In genomic region chr19:7482266-7482598, GRCm38 (mm10) we compare ENCODE assay signal across 8 mouse cellular contexts. TPM values are rescaled to one million over a fixed set of nuclear protein-coding genes. Genes with fewer than 3 reads are reported as not detected.
DNase-seq lines count a peak whose midpoint lies in the region; ATAC-seq and TF ChIP-seq lines count a peak whose summit lies in the region.

No protein-coding gene starts in this region.

- no peaks in the 10 kb centered on the region for H3K36me3 ChIP-seq in kidney, postnatal 0 days (ENCODE audit: insufficient read depth, low read length)
- H3K36me3 ChIP-seq in embryonic facial prominence, embryonic 10.5 days (replicated peaks) = peaks cover 6% of the 10 kb centered on the region
- no peaks in the 10 kb centered on the region; the same call in 1 of the 2 replicates for H3K36me3 ChIP-seq in intestine, embryonic 14.5 days (ENCODE audit: control insufficient read depth, insufficient read depth, low read length)
- H3K36me3 ChIP-seq in neural tube, embryonic 12.5 days = 0 out of 2 replicates have a peak, but pooled peaks cover 3% of the 10 kb centered on the region

- TF ChIP-seq CTCF in kidney, postnatal 0 days (IDR thresholded peaks at IDR 0.05; ENCODE audit: low read depth) = no peak

- peak overlapping the region; percentile 98 for H3K27ac ChIP-seq in kidney, postnatal 0 days
- H3K27ac ChIP-seq in embryonic facial prominence, embryonic 10.5 days (replicated peaks) = peak overlapping the region; percentile 95
- H3K27ac ChIP-seq in intestine, embryonic 14.5 days (ENCODE audit: low read depth) = peak overlapping the region; percentile 97
- H3K27ac ChIP-seq in neural tube, embryonic 12.5 days = peak overlapping the region; percentile 99

- ATAC-seq in kidney, postnatal 0 days (replicated peaks; ENCODE audit: low FRiP score, low read depth) = no peak; the same call in 1 of the 2 replicates
- no peak for ATAC-seq in intestine, embryonic 14.5 days (replicated peaks; ENCODE audit: low FRiP score, low TSS enrichment, low read depth)
- ATAC-seq in neural tube, embryonic 12.5 days (ENCODE audit: low FRiP score, low read depth) = no peak
- ATAC-seq in megakaryocyte progenitor cell, adult 5-6 weeks (replicated peaks; ENCODE audit: poor library complexity) = no peak
- ATAC-seq in activated CD4-positive, CD25-positive, alpha-beta regulatory T cell, adult 4 months = no peak

- peak overlapping the region; percentile 99 for H3K4me3 ChIP-seq in kidney, postnatal 0 days (replicated peaks; ENCODE audit: low read depth, low read length)
- peak overlapping the region; percentile 73 for H3K4me3 ChIP-seq in embryonic facial prominence, embryonic 10.5 days
- H3K4me3 ChIP-seq in intestine, embryonic 14.5 days (ENCODE audit: low read depth, low read length) = peak overlapping the region; percentile 95
- H3K4me3 ChIP-seq in neural tube, embryonic 12.5 days = peak overlapping the region; percentile 99

- H3K9me3 ChIP-seq in kidney, postnatal 0 days (replicated peaks; ENCODE audit: low read length) = no peaks in the 10 kb centered on the region
- H3K9me3 ChIP-seq in embryonic facial prominence, embryonic 10.5 days = no peaks in the 10 kb centered on the region
- no peaks in the 10 kb centered on the region for H3K9me3 ChIP-seq in intestine, embryonic 14.5 days (ENCODE audit: control insufficient read depth, low read length)
- H3K9me3 ChIP-seq in neural tube, embryonic 12.5 days = no peaks in the 10 kb centered on the region

- DNase-seq in kidney, postnatal 0 days (ENCODE audit: low spot score) = peak; percentile 51
- DNase-seq in kidney, postnatal 36 days = no peak
- no peak for DNase-seq in embryonic facial prominence, embryonic 10.5 days (ENCODE audit: low spot score)
- DNase-seq in intestine, embryonic 14.5 days (ENCODE audit: low spot score) = no peak
- DNase-seq in spleen, postnatal 14 days (ENCODE audit: low spot score in 2 of 2) = no peak

- H3K4me1 ChIP-seq in kidney, postnatal 0 days (replicated peaks; ENCODE audit: insufficient read depth, low read length) = no peaks in the 10 kb centered on the region
- peaks cover 22% of the 10 kb centered on the region for H3K4me1 ChIP-seq in embryonic facial prominence, embryonic 10.5 days
- peaks cover 11% of the 10 kb centered on the region; the same call in 1 of the 2 replicates for H3K4me1 ChIP-seq in intestine, embryonic 14.5 days (replicated peaks; ENCODE audit: control insufficient read depth, insufficient read depth, low read length)
- H3K4me1 ChIP-seq in neural tube, embryonic 12.5 days = peaks cover 17% of the 10 kb centered on the region

- under 1% methylated on average over 7 of the region's 7 CpGs for WGBS in kidney, postnatal 0 days
- under 1% methylated on average over 7 of the region's 7 CpGs for WGBS in embryonic facial prominence, embryonic 10.5 days
- under 1% methylated on average over 7 of the region's 7 CpGs for WGBS in intestine, embryonic 14.5 days
- 0% methylated on average over 7 of the region's 7 CpGs for WGBS in neural tube, embryonic 12.5 days

- H3K4me2 ChIP-seq in kidney, postnatal 0 days (ENCODE audit: low read length) = peak overlapping the region; percentile 82
- H3K4me2 ChIP-seq in intestine, embryonic 14.5 days (ENCODE audit: low read length) = peak overlapping the region; percentile 61
- H3K4me2 ChIP-seq in neural tube, embryonic 12.5 days (replicated peaks) = peak overlapping the region; percentile 69

- no peaks in the 10 kb centered on the region for H3K27me3 ChIP-seq in kidney, postnatal 0 days (ENCODE audit: insufficient read depth, low read length)
- no peaks in the 10 kb centered on the region for H3K27me3 ChIP-seq in embryonic facial prominence, embryonic 10.5 days (replicated peaks; ENCODE audit: low read depth, poor library complexity, severe bottlenecking)
- H3K27me3 ChIP-seq in intestine, embryonic 14.5 days (replicated peaks; ENCODE audit: control insufficient read depth, insufficient read depth, low read length) = no peaks in the 10 kb centered on the region
- no peaks in the 10 kb centered on the region for H3K27me3 ChIP-seq in neural tube, embryonic 12.5 days (replicated peaks)

- H3K9ac ChIP-seq in kidney, postnatal 0 days (ENCODE audit: low read depth, low read length) = peak overlapping the region; percentile 94
- H3K9ac ChIP-seq in intestine, embryonic 14.5 days (ENCODE audit: low read length) = peak overlapping the region; percentile 87
- peak overlapping the region; percentile 97 for H3K9ac ChIP-seq in neural tube, embryonic 12.5 days

RNA-seq across cellular contexts. Expression of gene Rtn3, which starts 0.8 kb away (rescaled TPM):
- polyA plus RNA-seq in kidney, postnatal 0 days (2015; fragmentation: Nextera tagmentation; extraction: Ambion mirVana) = 195 and 196 TPM in 2 replicates
- 145 and 153 TPM in 2 replicates for polyA plus RNA-seq in embryonic facial prominence, embryonic 10.5 days (2016; fragmentation: Nextera tagmentation; extraction: Ambion mirVana)
- polyA plus RNA-seq in intestine, embryonic 14.5 days (2014; fragmentation: Nextera tagmentation; extraction: Ambion mirVana) = 117 and 123 TPM in 2 replicates
- polyA plus RNA-seq in neural tube, embryonic 12.5 days (2016; fragmentation: Nextera tagmentation; extraction: Ambion mirVana) = 390 and 430 TPM in 2 replicates
- total RNA-seq in megakaryocyte progenitor cell, adult 5-6 weeks (2015) = 281 and 296 TPM in 2 replicates
- total RNA-seq in megakaryocyte progenitor cell, adult 5-6 weeks (2017) = 85.5 and 97.7 TPM in 2 replicates
- 10 to 100 TPM; 42.0 to 53.0 TPM for polyA plus RNA-seq in activated CD4-positive, CD25-positive, alpha-beta regulatory T cell, adult 4 months (2017; shearing (Covaris generic))

RNA-seq across cellular contexts. Expression of gene Atl3, which starts 11.6 kb away (rescaled TPM):
- polyA plus RNA-seq in kidney, postnatal 0 days (2015; fragmentation: Nextera tagmentation; extraction: Ambion mirVana) = 11.1 and 14.8 TPM in 2 replicates
- polyA plus RNA-seq in embryonic facial prominence, embryonic 10.5 days (2016; fragmentation: Nextera tagmentation; extraction: Ambion mirVana) = 6.4 and 8.5 TPM in 2 replicates
- polyA plus RNA-seq in intestine, embryonic 14.5 days (2014; fragmentation: Nextera tagmentation; extraction: Ambion mirVana) = 12.1 and 15.4 TPM in 2 replicates
- 7.3 and 8.3 TPM in 2 replicates for polyA plus RNA-seq in neural tube, embryonic 12.5 days (2016; fragmentation: Nextera tagmentation; extraction: Ambion mirVana)
- 45.3 and 45.7 TPM in 2 replicates for total RNA-seq in megakaryocyte progenitor cell, adult 5-6 weeks (2015)
- total RNA-seq in megakaryocyte progenitor cell, adult 5-6 weeks (2017) = 51.2 and 59.5 TPM in 2 replicates
- polyA plus RNA-seq in activated CD4-positive, CD25-positive, alpha-beta regulatory T cell, adult 4 months (2017; shearing (Covaris generic)) = 10 to 100 TPM; 20.1 to 23.8 TPM
